Mouse (Mus musculus): Measurements from ENCODE around the gene Krt84.

- no peak for TF ChIP-seq CTCF (IDR thresholded peaks at IDR 0.05; ENCODE audit: low read depth, low read length)
- TF ChIP-seq POLR2A (IDR thresholded peaks at IDR 0.05; ENCODE audit: borderline replicate concordance, low read depth, low read length) = no peak
Measured at GRCm38 (mm10) chr15:101532720-101533119, at the start of gene Krt84.
